Mouse (Mus musculus) embryonic facial prominence, embryonic 14.5 days (tissue): Measurements from ENCODE around the gene Abca13. TPM values are rescaled to one million over a fixed set of nuclear protein-coding genes. Genes with fewer than 3 reads are reported as not detected.
"Not testable (repeated sequence)": the region's sequence is repeated elsewhere in the genome, so short reads cannot be mapped to it uniquely, and the experiment has no call there.

Experiments
- ATAC-seq: fragments of 200-750 bp; cut with Nextera tagmentation; 2 replicates; pipeline ENCODE4 v1.8.0; 2017; ENCODE audit warnings: low read depth, moderate number of reproducible peaks, moderate TSS enrichment
- DNase-seq: peaks from one replicate; pipeline ENCODE4 v3.0.0-alpha.2; 2015; ENCODE audit warnings: low spot score
- H3K27ac ChIP-seq: fragments of 300-500 bp; sonication (generic); replicated peaks from 2 replicates; pipeline ENCODE4 v1.5.1; 2014; ENCODE audit warnings: low read depth, mild to moderate bottlenecking, low read length, moderate library complexity
- H3K27me3 ChIP-seq: fragments of 300-500 bp; sonication (generic); replicated peaks from 2 replicates; pipeline ENCODE4 v1.6.1; 2014; ENCODE audit warnings: low read length; ENCODE audit not compliant: control insufficient read depth, insufficient read depth
- H3K36me3 ChIP-seq: fragments of 300-500 bp; sonication (generic); 2 replicates; pipeline ENCODE4 v1.6.1; 2014; ENCODE audit warnings: low read length, mixed read lengths; ENCODE audit not compliant: control insufficient read depth, insufficient read depth
- H3K4me1 ChIP-seq: fragments of 300-500 bp; sonication (generic); 2 replicates; pipeline ENCODE4 v1.6.1; 2014; ENCODE audit warnings: antibody characterized with exemption, low read length; ENCODE audit not compliant: control insufficient read depth, insufficient read depth
- H3K4me2 ChIP-seq: fragments of 300-500 bp; sonication (generic); 2 replicates; pipeline ENCODE4 v1.6.1; 2014; ENCODE audit warnings: low read depth, mild to moderate bottlenecking, low read length, moderate library complexity, mixed read lengths
- H3K4me3 ChIP-seq: fragments of 300-500 bp; sonication (generic); 2 replicates; pipeline ENCODE4 v1.5.1; 2014; ENCODE audit warnings: low read depth, mild to moderate bottlenecking, low read length
- H3K9ac ChIP-seq: fragments of 300-500 bp; sonication (generic); 2 replicates; pipeline ENCODE4 v1.6.1; 2014; ENCODE audit warnings: low read depth, mild to moderate bottlenecking, low read length, moderate library complexity, mixed read lengths
- H3K9me3 ChIP-seq: fragments of 300-500 bp; sonication (generic); 2 replicates; pipeline ENCODE4 v1.6.1; 2016; ENCODE audit warnings: low read length; ENCODE audit not compliant: control insufficient read depth
- WGBS: fragments of 180-500 bp; shearing (Covaris S2); extraction: QIAGEN DNeasy Blood & Tissue Kit; methylation state at CpG from one replicate; pipeline ENCODE4 v1.1.7; 2014; 5-methylcytosine and 5-hydroxymethylcytosine counted together
- polyA plus RNA-seq: library from polyadenylated mRNA; unstranded; fragments of >200 nt; fragmentation: Nextera tagmentation; extraction: Ambion mirVana; gene quantifications from 2 replicates; pipeline ENCODE4 v1.2.1, GENCODE M21; 2014

The Abca13 gene
- polyA plus RNA-seq, 1 experiment from 2014 or later = 0.18 TPM

- H3K27me3 ChIP-seq, H3K9me3 ChIP-seq, DNase-seq, H3K9ac ChIP-seq, H3K27ac ChIP-seq, H3K4me2 ChIP-seq, H3K4me1 ChIP-seq, H3K36me3 ChIP-seq, H3K4me3 ChIP-seq, ATAC-seq: not testable (repeated sequence)
Observed at GRCm38 (mm10) chr11:9189471-9189870, 2.3 kb upstream of the Abca13 start.

GRCm38 (mm10) chr11:9190772-9191554 is 779 bp upstream of the Abca13 start:
- no peaks in the 10 kb centered on the region for H3K36me3 ChIP-seq
- H3K4me1 ChIP-seq = peaks cover 10% of the 10 kb centered on the region; the same call in 1 of the 2 replicates
- 32% methylated on average over 10 of the region's 11 CpGs for WGBS
- no peak overlapping the region for H3K9ac ChIP-seq
- 0 out of 2 replicates have a peak overlapping the region, but pooled peaks have one; percentile 18 for H3K4me2 ChIP-seq
- H3K27me3 ChIP-seq = no peaks in the 10 kb centered on the region
- H3K4me3 ChIP-seq = no peak overlapping the region
- DNase-seq (peak; percentile 84), ATAC-seq (peak; percentile 89)
- no peaks in the 10 kb centered on the region for H3K9me3 ChIP-seq
- no peak overlapping the region for H3K27ac ChIP-seq

GRCm38 (mm10) chr11:9194861-9195260 is 3.1 kb downstream of the Abca13 start:
- peaks cover 10% of the 10 kb centered on the region; the same call in 1 of the 2 replicates for H3K4me1 ChIP-seq
- 89% methylated on average over 3 of the region's 3 CpGs for WGBS
- no peak overlapping the region for H3K4me2 ChIP-seq
- H3K4me3 ChIP-seq = no peak overlapping the region
- no peak overlapping the region for H3K27ac ChIP-seq
- no peaks in the 10 kb centered on the region for H3K9me3 ChIP-seq
- no peaks in the 10 kb centered on the region for H3K36me3 ChIP-seq
- H3K27me3 ChIP-seq = no peaks in the 10 kb centered on the region
- no peak overlapping the region for H3K9ac ChIP-seq
- no peak for ATAC-seq
- DNase-seq = no peak

- Histone ChIP-seq H3K4me3 (no peak overlapping the region), H3K36me3 (no peaks in the 10 kb centered on the region), H3K4me1 (no peaks in the 10 kb centered on the region), H3K9me3 (no peaks in the 10 kb centered on the region), H3K27me3 (no peaks in the 10 kb centered on the region), H3K27ac (no peak overlapping the region), H3K4me2 (no peak overlapping the region), H3K9ac (no peak overlapping the region)
- ATAC-seq (no peak), DNase-seq (no peak)
- WGBS = 59% methylated on average over 2 of the region's 2 CpGs
Observed at GRCm38 (mm10) chr11:9199868-9200267, 8.1 kb downstream of the Abca13 start.

- no peak overlapping the region for H3K4me2 ChIP-seq
- DNase-seq (no peak), ATAC-seq (no peak)
- 32% methylated on average over 8 of the region's 8 CpGs for WGBS
- no peaks in the 10 kb centered on the region for H3K36me3 ChIP-seq
- H3K4me3 ChIP-seq = no peak overlapping the region
- no peak overlapping the region for H3K9ac ChIP-seq
- H3K4me1 ChIP-seq = no peaks in the 10 kb centered on the region
- H3K9me3 ChIP-seq = no peaks in the 10 kb centered on the region
- H3K27ac ChIP-seq = no peak overlapping the region
- no peaks in the 10 kb centered on the region for H3K27me3 ChIP-seq
Observed at GRCm38 (mm10) chr11:9210707-9211106, 19.0 kb downstream of the Abca13 start.

- no peak overlapping the region for H3K4me3 ChIP-seq
- ATAC-seq = no peak
- 0 out of 2 replicates have a peak, but pooled peaks cover 3% of the 10 kb centered on the region for H3K4me1 ChIP-seq
- DNase-seq = peak; percentile 13
- no peaks in the 10 kb centered on the region for H3K36me3 ChIP-seq
- no peak overlapping the region for H3K9ac ChIP-seq
- no peak overlapping the region for H3K27ac ChIP-seq
- H3K4me2 ChIP-seq = no peak overlapping the region
- WGBS = 76% methylated on average over 9 of the region's 9 CpGs
- H3K27me3 ChIP-seq = no peaks in the 10 kb centered on the region
- H3K9me3 ChIP-seq = no peaks in the 10 kb centered on the region
Observed at GRCm38 (mm10) chr11:9213580-9213979, 21.8 kb downstream of the Abca13 start.

- Histone ChIP-seq H3K9ac (no peak overlapping the region), H3K27me3 (no peaks in the 10 kb centered on the region), H3K27ac (no peak overlapping the region), H3K4me3 (no peak overlapping the region), H3K4me2 (no peak overlapping the region), H3K4me1 (0 out of 2 replicates have a peak, but pooled peaks cover 3% of the 10 kb centered on the region), H3K9me3 (no peaks in the 10 kb centered on the region), H3K36me3 (no peaks in the 10 kb centered on the region)
- WGBS = 15% methylated on average over 4 of the region's 4 CpGs
- peak; percentile 93 for ATAC-seq
- DNase-seq = peak; percentile 86
Observed at GRCm38 (mm10) chr11:9216252-9216651, 24.5 kb downstream of the Abca13 start.

- H3K4me3 ChIP-seq = no peak overlapping the region
- no peaks in the 10 kb centered on the region for H3K27me3 ChIP-seq
- WGBS = 77% methylated on average over 3 of the region's 3 CpGs
- no peak overlapping the region for H3K9ac ChIP-seq
- peak; percentile 48; the same call in 1 of the 2 replicates for ATAC-seq
- peak; percentile 23 for DNase-seq
- H3K36me3 ChIP-seq = no peaks in the 10 kb centered on the region
- no peaks in the 10 kb centered on the region for H3K9me3 ChIP-seq
- H3K27ac ChIP-seq = no peak overlapping the region
- H3K4me1 ChIP-seq = 0 out of 2 replicates have a peak, but pooled peaks cover 3% of the 10 kb centered on the region
- no peak overlapping the region for H3K4me2 ChIP-seq
Observed at GRCm38 (mm10) chr11:9220501-9220900, 28.8 kb downstream of the Abca13 start.

- WGBS = 93% methylated on average over 1 of the region's 1 CpGs
- H3K4me3 ChIP-seq = no peak overlapping the region
- no peaks in the 10 kb centered on the region for H3K9me3 ChIP-seq
- no peak overlapping the region for H3K27ac ChIP-seq
- no peak overlapping the region for H3K4me2 ChIP-seq
- DNase-seq (no peak), ATAC-seq (no peak)
- H3K27me3 ChIP-seq = no peaks in the 10 kb centered on the region
- H3K4me1 ChIP-seq = no peaks in the 10 kb centered on the region
- no peaks in the 10 kb centered on the region for H3K36me3 ChIP-seq
- no peak overlapping the region for H3K9ac ChIP-seq
Observed at GRCm38 (mm10) chr11:9221646-9222045, 29.9 kb downstream of the Abca13 start.
